Mouse (Mus musculus) layer of hippocampus, adult 18-20 months (tissue): ENCODE measurements at regions not wholly inside any gene's neighbourhood (a gene's known extent, or its start where the extent isn't known, plus 50 kb on each side); places are given as distances from the start of the nearest gene placed in this dataset.

Source experiments
- DNase-seq, 2 experiments: peaks; one replicate each; pipeline ENCODE4 v3.0.0; 2022; ENCODE audit warnings: low spot score in 2 of 2

DNA sequence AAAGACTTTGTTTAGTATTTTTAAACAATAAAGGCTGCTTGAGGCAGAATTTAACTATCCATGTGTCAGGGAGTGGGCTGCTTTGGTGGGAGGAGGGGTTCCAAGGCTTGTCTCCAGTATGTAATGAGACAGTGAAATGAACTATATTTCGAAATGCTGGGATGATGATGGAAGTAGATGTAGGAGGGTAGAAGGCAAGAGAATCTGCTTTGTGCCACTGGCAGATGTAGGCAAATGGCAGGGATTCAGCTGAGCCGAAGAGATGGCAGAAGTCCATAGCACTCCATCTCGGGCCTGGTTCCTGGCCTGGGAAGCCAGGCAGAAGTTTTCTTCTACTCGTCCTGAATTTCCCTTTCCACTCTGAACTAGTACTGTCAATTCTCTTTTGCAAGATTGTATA, 1681.6 kb upstream of the Cdh8 start:
- DNase-seq = peak; percentile 69 to 89
